Mouse (Mus musculus): ENCODE results near the gene Cln3. TPM values are rescaled to one million over a fixed set of nuclear protein-coding genes. Genes with fewer than 3 reads are reported as not detected.
A peak's percentile ranks its signal among the peaks of the same experiment; 100 is the strongest.

Cln3 gene
- total RNA-seq, 1 experiment = 35.1 TPM

DNA sequence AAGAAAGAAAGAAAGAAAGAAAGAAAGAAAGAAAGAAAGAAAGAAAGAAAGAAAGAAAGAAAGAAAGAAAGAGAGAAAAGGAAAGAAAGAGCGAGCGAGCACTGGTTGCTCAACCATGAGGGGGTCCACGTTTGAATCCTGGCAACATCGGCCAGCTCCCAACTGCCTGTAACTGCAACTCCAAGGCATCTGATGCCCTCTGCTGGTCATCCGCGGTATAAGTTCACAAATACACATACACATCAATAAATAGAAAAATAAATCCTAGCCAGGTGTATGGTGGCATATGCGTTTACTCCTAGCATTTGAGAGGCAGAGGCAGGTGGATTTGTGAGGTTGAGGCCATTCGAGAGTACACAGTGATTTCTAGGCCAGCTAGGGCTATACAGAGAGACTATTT is 8.7 kb downstream of the Cln3 start:
- in situ Hi-C loops (cut with MboI; ENCODE audit: low sequenced_read_pairs in 2 of 2, unreplicated experiment in 2 of 2) = no loop called here
- Histone ChIP-seq H3K9me3 (ENCODE audit: control insufficient read depth, insufficient read depth, low read depth, low read length) (no peaks in the 10 kb centered on the region), H3K27ac (ENCODE audit: insufficient read depth, low read depth, low read length, poor library complexity, severe bottlenecking) (no peak overlapping the region), H3K36me3 (ENCODE audit: control insufficient read depth, insufficient read depth, low read length, poor library complexity, severe bottlenecking) (peaks cover 17% of the 10 kb centered on the region), H3K4me3 (ENCODE audit: insufficient read depth in 1 of 2, low read depth in 1 of 2, low read length in 2 of 2, poor library complexity in 1 of 2, severe bottlenecking in 1 of 2) (no peak overlapping the region), H3K9ac (ENCODE audit: insufficient read depth, low read depth, low read length, poor library complexity, severe bottlenecking) (no peak overlapping the region), H3K4me1 (ENCODE audit: control insufficient read depth in 2 of 2, insufficient read depth in 2 of 2, low read length in 2 of 2, poor library complexity in 1 of 2) (no peaks in the 10 kb centered on the region)
- peak; percentile 78 for DNase-seq (ENCODE audit: low read depth, low spot score)
- TF ChIP-seq CHD2 (IDR thresholded peaks at IDR 0.05; ENCODE audit: low read depth, low read length) (no peak), ZC3H11A (IDR thresholded peaks at IDR 0.05; ENCODE audit: borderline replicate concordance, low read depth, low read length) (peak; percentile 80; the same call in 1 of the 2 replicates), ZNF384 (IDR thresholded peaks at IDR 0.05; ENCODE audit: low read depth, low read length) (0 out of 2 replicates have a peak, but pooled peaks have one; percentile 32), HCFC1 (IDR thresholded peaks at IDR 0.05; ENCODE audit: borderline replicate concordance, insufficient read depth, low read length) (0 out of 2 replicates have a peak, but pooled peaks have one; percentile 38), MAFK (IDR thresholded peaks at IDR 0.05; ENCODE audit: insufficient read depth, low read depth, low read length) (peak; percentile 17; the same call in 1 of the 2 replicates)

DNA sequence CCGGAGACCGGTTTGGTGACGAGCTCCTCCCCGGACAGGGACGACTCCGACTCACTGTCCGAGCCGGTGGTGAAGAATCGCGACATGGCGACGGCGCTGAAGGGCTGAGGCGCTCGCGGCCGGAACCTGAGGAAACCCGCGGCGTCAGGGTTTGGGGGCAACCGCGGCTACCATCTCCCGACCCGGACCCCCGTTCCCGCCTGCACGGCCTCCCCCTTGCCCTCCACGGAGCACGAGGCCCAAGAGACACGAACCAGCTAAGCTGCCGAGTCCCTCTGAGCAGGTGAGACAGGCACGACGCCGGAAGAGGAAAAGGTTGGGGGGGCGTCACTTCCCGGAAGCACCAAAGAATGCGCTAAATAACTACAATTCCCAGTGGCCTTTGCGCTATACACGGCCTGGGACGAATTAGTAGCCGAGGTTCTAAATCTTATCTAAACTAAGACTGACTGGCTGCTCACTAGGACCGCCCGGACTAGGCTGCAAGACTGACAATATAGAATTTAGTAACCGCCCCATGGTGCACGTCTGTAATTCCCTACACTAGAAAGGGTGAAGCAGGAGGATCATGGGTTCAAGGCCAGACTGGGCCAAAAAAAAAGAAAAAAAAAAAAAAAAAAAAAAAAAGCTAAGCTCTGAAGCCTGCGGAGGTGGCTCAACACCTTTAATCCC is 19.4 kb downstream of the Cln3 start, which contains the start of gene Eif3c:
Gene Eif3c, minus strand, starts transcription at position 318 of the 672 bp plus-strand sequence.
- in situ Hi-C loops (cut with MboI; ENCODE audit: low sequenced_read_pairs in 2 of 2, unreplicated experiment in 2 of 2) = no loop called here
- Histone ChIP-seq H3K9ac (ENCODE audit: insufficient read depth, low read depth, low read length, poor library complexity, severe bottlenecking) (peak within 1 kb of the TSS; percentile 98), H3K36me3 (ENCODE audit: control insufficient read depth, insufficient read depth, low read length, poor library complexity, severe bottlenecking) (peaks cover 29% of the 10 kb centered on the region), H3K4me1 (ENCODE audit: control insufficient read depth in 2 of 2, insufficient read depth in 2 of 2, low read length in 2 of 2, poor library complexity in 1 of 2) (no peaks in the 10 kb centered on the region), H3K9me3 (ENCODE audit: control insufficient read depth, insufficient read depth, low read depth, low read length) (no peaks in the 10 kb centered on the region), H3K4me3 (ENCODE audit: insufficient read depth in 1 of 2, low read depth in 1 of 2, low read length in 2 of 2, poor library complexity in 1 of 2, severe bottlenecking in 1 of 2) (peak within 1 kb of the TSS; percentile 93 to 98), H3K27ac (ENCODE audit: insufficient read depth, low read depth, low read length, poor library complexity, severe bottlenecking) (peak within 1 kb of the TSS; percentile 61)
- TF ChIP-seq ZNF384 (IDR thresholded peaks at IDR 0.05; ENCODE audit: low read depth, low read length) = peak; percentile 96
- no peak for TF ChIP-seq ZC3H11A (IDR thresholded peaks at IDR 0.05; ENCODE audit: borderline replicate concordance, low read depth, low read length)
- peak; percentile 94 for TF ChIP-seq HCFC1 (IDR thresholded peaks at IDR 0.05; ENCODE audit: borderline replicate concordance, insufficient read depth, low read length)
- DNase-seq (ENCODE audit: low read depth, low spot score) = peak; percentile 87

DNA sequence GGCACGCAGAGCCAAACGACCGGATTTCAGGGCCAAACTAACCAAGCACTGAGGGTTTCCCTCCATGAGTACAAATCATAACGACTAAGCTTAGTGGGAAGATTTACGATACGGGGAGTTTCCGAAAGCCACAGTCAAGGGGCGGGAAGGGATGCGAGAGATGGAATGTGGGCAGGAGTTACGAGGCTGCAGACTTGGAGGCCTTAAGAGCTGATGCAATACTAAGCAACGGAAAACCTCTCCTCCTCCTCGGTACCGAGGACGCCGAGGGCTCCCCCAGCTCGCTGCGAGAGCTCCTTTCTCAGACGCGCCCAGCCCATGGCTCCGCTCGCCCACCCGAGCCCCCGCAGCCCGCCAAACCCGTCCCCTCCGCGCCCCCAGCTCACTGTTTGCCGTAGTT is 19.9 kb downstream of the Cln3 start:
- Histone ChIP-seq H3K4me3 (ENCODE audit: insufficient read depth in 1 of 2, low read depth in 1 of 2, low read length in 2 of 2, poor library complexity in 1 of 2, severe bottlenecking in 1 of 2) (peak overlapping the region; percentile 93 to 98), H3K4me1 (ENCODE audit: control insufficient read depth in 2 of 2, insufficient read depth in 2 of 2, low read length in 2 of 2, poor library complexity in 1 of 2) (no peaks in the 10 kb centered on the region), H3K36me3 (ENCODE audit: control insufficient read depth, insufficient read depth, low read length, poor library complexity, severe bottlenecking) (peaks cover 31% of the 10 kb centered on the region), H3K9me3 (ENCODE audit: control insufficient read depth, insufficient read depth, low read depth, low read length) (no peaks in the 10 kb centered on the region), H3K27ac (ENCODE audit: insufficient read depth, low read depth, low read length, poor library complexity, severe bottlenecking) (peak overlapping the region; percentile 61; the same call in 1 of the 2 replicates), H3K9ac (ENCODE audit: insufficient read depth, low read depth, low read length, poor library complexity, severe bottlenecking) (peak overlapping the region; percentile 98)
- TF ChIP-seq CHD2 (IDR thresholded peaks at IDR 0.05; ENCODE audit: low read depth, low read length) = no peak
- TF ChIP-seq HCFC1 (IDR thresholded peaks at IDR 0.05; ENCODE audit: borderline replicate concordance, insufficient read depth, low read length) = no peak
- no peak for TF ChIP-seq ZNF384 (IDR thresholded peaks at IDR 0.05; ENCODE audit: low read depth, low read length)
- TF ChIP-seq ZC3H11A (IDR thresholded peaks at IDR 0.05; ENCODE audit: borderline replicate concordance, low read depth, low read length) = no peak
- no peak for TF ChIP-seq MAFK (IDR thresholded peaks at IDR 0.05; ENCODE audit: insufficient read depth, low read depth, low read length)
- in situ Hi-C loops (cut with MboI; ENCODE audit: low sequenced_read_pairs in 2 of 2, unreplicated experiment in 2 of 2) = no loop called here
- DNase-seq (ENCODE audit: low read depth, low spot score) = no peak

DNA sequence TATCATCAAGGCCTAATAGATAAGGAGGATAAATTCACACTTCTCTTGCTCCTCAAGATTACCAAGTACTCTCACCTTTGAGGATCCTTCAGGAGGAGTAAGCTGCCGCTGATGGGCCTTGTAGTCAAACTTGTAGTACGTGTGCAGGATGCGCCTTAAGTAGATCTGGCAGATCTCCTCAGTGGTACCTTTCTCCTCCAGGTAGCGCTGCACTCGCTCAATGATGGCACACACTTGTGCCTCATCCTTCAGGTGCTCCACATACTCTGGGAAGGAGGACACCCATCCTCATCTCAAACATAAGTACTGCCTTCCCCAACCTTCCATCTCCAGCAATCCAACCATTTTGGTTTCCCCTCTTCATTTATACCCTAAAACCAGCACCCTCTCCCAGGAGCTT is 29.0 kb downstream of the Cln3 start:
- Histone ChIP-seq H3K9me3 (ENCODE audit: control insufficient read depth, insufficient read depth, low read depth, low read length) (no peaks in the 10 kb centered on the region), H3K9ac (ENCODE audit: insufficient read depth, low read depth, low read length, poor library complexity, severe bottlenecking) (no peak overlapping the region), H3K36me3 (ENCODE audit: control insufficient read depth, insufficient read depth, low read length, poor library complexity, severe bottlenecking) (peaks cover 67% of the 10 kb centered on the region), H3K4me3 (ENCODE audit: insufficient read depth in 1 of 2, low read depth in 1 of 2, low read length in 2 of 2, poor library complexity in 1 of 2, severe bottlenecking in 1 of 2) (no peak overlapping the region), H3K27ac (ENCODE audit: insufficient read depth, low read depth, low read length, poor library complexity, severe bottlenecking) (no peak overlapping the region), H3K4me1 (ENCODE audit: control insufficient read depth in 2 of 2, insufficient read depth in 2 of 2, low read length in 2 of 2, poor library complexity in 1 of 2) (no peaks in the 10 kb centered on the region; a peak in 1 of 4 replicates)
- no peak for DNase-seq (ENCODE audit: low read depth, low spot score)
- TF ChIP-seq MAFK (IDR thresholded peaks at IDR 0.05; ENCODE audit: insufficient read depth, low read depth, low read length) (no peak), ZNF384 (IDR thresholded peaks at IDR 0.05; ENCODE audit: low read depth, low read length) (no peak)
- in situ Hi-C loops (cut with MboI; ENCODE audit: low sequenced_read_pairs in 2 of 2, unreplicated experiment in 2 of 2) = loop anchor here in 1 of 2 experiments (10.0 kb wide), 1 partner anchor 968 kb away; no protein-coding TSS in a partner anchor

All from ES-E14 (cell line).